Mouse (Mus musculus) mature B cell (primary cell): ENCODE data around the gene 1700006A11Rik.
"Not testable (repeated sequence)": the region's sequence is repeated elsewhere in the genome, so short reads cannot be mapped to it uniquely, and the experiment has no call there.

Source experiments
- in situ Hi-C: fragments of 300-500 bp; cut with MboI; formaldehyde crosslinking; loops from 2 replicates; pipeline ENCODE4 v1.14.3; 2019

1700006A11Rik gene

GRCm38 (mm10) chr3:124425940-124426339, at the start of gene 1700006A11Rik:
Gene 1700006A11Rik (minus strand): TSS chr3:124426040.
- in situ Hi-C loops = no loop called here

- in situ Hi-C loops = not testable (repeated sequence)
Measured at GRCm38 (mm10) chr3:124474291-124474690, 48.5 kb upstream of the 1700006A11Rik start.

GRCm38 (mm10) chr3:124466102-124466730, 40.4 kb upstream of the 1700006A11Rik start:
- in situ Hi-C loops = no loop called here

- in situ Hi-C loops = no loop called here
Measured at GRCm38 (mm10) chr3:124392201-124392600, 33.6 kb downstream of the 1700006A11Rik start.

GRCm38 (mm10) chr3:124390101-124390500, 35.7 kb downstream of the 1700006A11Rik start:
- in situ Hi-C loops = no loop called here

- in situ Hi-C loops = no loop called here
Measured at GRCm38 (mm10) chr3:124389650-124390049, 36.2 kb downstream of the 1700006A11Rik start.

- in situ Hi-C loops = not testable (repeated sequence)
Measured at GRCm38 (mm10) chr3:124385377-124385776, 40.5 kb downstream of the 1700006A11Rik start.

GRCm38 (mm10) chr3:124372031-124372430, 53.8 kb downstream of the 1700006A11Rik start:
- in situ Hi-C loops = no loop called here

- in situ Hi-C loops = no loop called here
Measured at GRCm38 (mm10) chr3:124357533-124357932, 68.3 kb downstream of the 1700006A11Rik start.
